Mouse (Mus musculus) layer of hippocampus, postnatal 10 days (tissue): ENCODE measurements around the gene Jarid2. TPM values are rescaled to one million over a fixed set of nuclear protein-coding genes. Genes with fewer than 3 reads are reported as not detected.

Source experiments
- DNase-seq, 2 experiments: peaks; one replicate each; pipeline ENCODE4 v3.0.0; 2021; ENCODE audit warnings: low spot score in 2 of 2
- total RNA-seq, 2 experiments: library from RNA; stranded (reverse); gene quantifications; 2 replicates each; pipeline ENCODE4 v1.2.3; 2021

Gene Jarid2
- total RNA-seq, 2 experiments from 2014 or later = 37.8 to 42.0 TPM

GRCm38 (mm10) chr13:44774351-44774750 is 45.1 kb downstream of the Jarid2 start:
- DNase-seq = no peak

- no peak for DNase-seq
Measured at GRCm38 (mm10) chr13:44775396-44775795, 46.1 kb downstream of the Jarid2 start.

- DNase-seq = no peak
Measured at GRCm38 (mm10) chr13:44780506-44780905, 51.2 kb downstream of the Jarid2 start.

GRCm38 (mm10) chr13:44781126-44781525 is 51.9 kb downstream of the Jarid2 start:
- no peak for DNase-seq

GRCm38 (mm10) chr13:44784551-44784950 is 55.3 kb downstream of the Jarid2 start:
- no peak for DNase-seq

GRCm38 (mm10) chr13:44786291-44786690 is 57.0 kb downstream of the Jarid2 start:
- DNase-seq = peak; percentile 27 to 37

- DNase-seq = no peak
Measured at GRCm38 (mm10) chr13:44788352-44789125, 59.3 kb downstream of the Jarid2 start.

GRCm38 (mm10) chr13:44789982-44790381 is 60.7 kb downstream of the Jarid2 start:
- DNase-seq = no peak

- no peak for DNase-seq
Measured at GRCm38 (mm10) chr13:44792361-44792892, 63.2 kb downstream of the Jarid2 start.

GRCm38 (mm10) chr13:44795891-44796290 is 66.6 kb downstream of the Jarid2 start:
- DNase-seq = no peak

GRCm38 (mm10) chr13:44796775-44797174 is 67.5 kb downstream of the Jarid2 start:
- peak in 1 of 2 experiments; percentile 22 for DNase-seq

GRCm38 (mm10) chr13:44798280-44798679 is 69.0 kb downstream of the Jarid2 start:
- DNase-seq = no peak

- no peak for DNase-seq
Measured at GRCm38 (mm10) chr13:44799166-44799565, 69.9 kb downstream of the Jarid2 start.

- DNase-seq = no peak
Measured at GRCm38 (mm10) chr13:44800059-44800458, 70.8 kb downstream of the Jarid2 start.

- peak; percentile 58 to 68 for DNase-seq
Measured at GRCm38 (mm10) chr13:44804876-44805275, 75.6 kb downstream of the Jarid2 start.

GRCm38 (mm10) chr13:44808307-44808706 is 79.0 kb downstream of the Jarid2 start:
- no peak for DNase-seq

GRCm38 (mm10) chr13:44811021-44811420 is 81.7 kb downstream of the Jarid2 start:
- no peak for DNase-seq

GRCm38 (mm10) chr13:44811601-44812000 is 82.3 kb downstream of the Jarid2 start:
- DNase-seq = no peak

- no peak for DNase-seq
Measured at GRCm38 (mm10) chr13:44812381-44812780, 83.1 kb downstream of the Jarid2 start.

GRCm38 (mm10) chr13:44819400-44819799 is 90.1 kb downstream of the Jarid2 start:
- no peak for DNase-seq

GRCm38 (mm10) chr13:44822578-44822977 is 93.3 kb downstream of the Jarid2 start:
- no peak for DNase-seq

GRCm38 (mm10) chr13:44828903-44829302 is 99.6 kb downstream of the Jarid2 start:
- DNase-seq = no peak

- no peak for DNase-seq
Measured at GRCm38 (mm10) chr13:44832104-44832503, 102.8 kb downstream of the Jarid2 start.
